Mouse (Mus musculus) kidney, adult 8-10 months (tissue): ENCODE measurements at regions not wholly inside any gene's neighbourhood (a gene's known extent, or its start where the extent isn't known, plus 50 kb on each side); places are given as distances from the start of the nearest gene placed in this dataset.

Experiments
- DNase-seq, 2 experiments: peaks; one replicate each; pipeline ENCODE4 v3.0.0; 2022

DNA sequence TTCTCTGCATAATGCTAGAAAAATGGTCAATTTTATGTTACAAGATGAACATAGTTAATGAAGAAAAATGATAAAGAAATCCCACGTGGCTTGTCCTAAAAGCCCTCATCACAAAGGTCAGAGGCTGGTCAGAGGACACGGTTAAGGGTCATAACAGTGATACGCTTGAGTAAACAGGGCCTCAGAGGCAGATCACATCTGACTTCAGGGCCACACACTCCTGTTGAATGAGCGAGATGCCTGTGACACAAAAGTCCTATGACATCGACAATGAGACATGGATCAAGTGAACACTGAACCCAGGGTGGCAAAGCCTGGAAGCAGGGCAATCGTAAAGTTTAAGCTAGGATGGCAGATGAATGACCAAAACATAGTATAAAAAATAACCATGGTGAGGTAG is 61.0 kb upstream of the Gm6993 start:
- peak in 1 of 2 experiments; percentile 21 for DNase-seq

DNA sequence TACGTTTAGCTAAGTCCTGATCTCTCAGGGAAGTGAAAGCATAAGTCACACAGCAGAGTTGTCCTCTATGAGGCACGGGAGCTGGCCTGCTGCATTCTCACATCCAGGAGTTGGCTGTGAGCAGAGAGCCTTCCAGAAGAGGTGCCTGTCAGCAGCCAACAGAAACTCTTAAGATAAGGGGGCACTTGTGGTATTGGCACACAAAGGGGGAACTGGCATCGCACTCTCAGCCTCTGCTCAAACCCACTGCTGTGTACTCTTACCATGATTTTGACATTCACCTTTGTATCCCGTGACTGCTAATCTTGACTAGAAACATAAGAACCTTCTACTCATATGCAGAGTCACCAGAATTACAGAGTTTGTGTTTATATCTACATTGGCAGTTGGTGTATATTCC is 56.9 kb upstream of the Gm6993 start:
- no peak for DNase-seq

DNA sequence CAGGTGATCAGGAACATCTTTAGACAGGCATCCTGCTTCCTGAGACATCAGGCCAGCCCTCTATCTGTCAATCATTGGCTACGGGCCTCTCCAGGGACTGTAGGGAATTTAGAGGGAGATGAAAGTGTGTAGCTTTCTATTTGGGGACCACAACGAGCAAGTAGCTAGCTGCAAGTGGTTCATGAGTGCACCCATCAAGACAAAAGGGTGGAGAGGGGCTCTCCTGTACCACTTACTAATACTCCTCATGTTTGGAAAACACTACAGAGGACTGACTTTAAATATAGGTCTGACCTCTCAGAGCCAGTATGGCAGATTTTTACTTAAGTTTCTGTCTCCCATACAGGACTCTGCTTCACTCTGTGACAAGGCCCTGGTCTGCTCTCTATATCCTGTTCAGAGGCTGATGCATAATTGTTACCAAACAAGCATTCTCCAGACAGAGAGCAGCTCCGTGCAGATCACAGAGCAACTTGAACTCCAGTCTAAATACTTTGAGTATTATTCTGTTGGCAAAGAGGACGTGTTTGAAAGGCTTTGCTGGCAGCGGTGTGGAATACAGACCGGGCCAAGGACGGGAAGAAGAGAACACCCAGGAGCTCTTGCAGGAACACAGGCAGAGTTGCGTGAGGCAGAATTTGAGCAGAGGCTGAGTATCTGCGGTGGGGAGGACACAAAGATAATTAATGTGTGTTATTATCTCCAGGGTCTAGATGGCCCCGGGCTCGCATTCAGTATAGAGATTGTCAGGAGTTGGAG is 56.2 kb upstream of the Gm6993 start:
- DNase-seq, result peak in 1 of 2 experiments; percentile 27

DNA sequence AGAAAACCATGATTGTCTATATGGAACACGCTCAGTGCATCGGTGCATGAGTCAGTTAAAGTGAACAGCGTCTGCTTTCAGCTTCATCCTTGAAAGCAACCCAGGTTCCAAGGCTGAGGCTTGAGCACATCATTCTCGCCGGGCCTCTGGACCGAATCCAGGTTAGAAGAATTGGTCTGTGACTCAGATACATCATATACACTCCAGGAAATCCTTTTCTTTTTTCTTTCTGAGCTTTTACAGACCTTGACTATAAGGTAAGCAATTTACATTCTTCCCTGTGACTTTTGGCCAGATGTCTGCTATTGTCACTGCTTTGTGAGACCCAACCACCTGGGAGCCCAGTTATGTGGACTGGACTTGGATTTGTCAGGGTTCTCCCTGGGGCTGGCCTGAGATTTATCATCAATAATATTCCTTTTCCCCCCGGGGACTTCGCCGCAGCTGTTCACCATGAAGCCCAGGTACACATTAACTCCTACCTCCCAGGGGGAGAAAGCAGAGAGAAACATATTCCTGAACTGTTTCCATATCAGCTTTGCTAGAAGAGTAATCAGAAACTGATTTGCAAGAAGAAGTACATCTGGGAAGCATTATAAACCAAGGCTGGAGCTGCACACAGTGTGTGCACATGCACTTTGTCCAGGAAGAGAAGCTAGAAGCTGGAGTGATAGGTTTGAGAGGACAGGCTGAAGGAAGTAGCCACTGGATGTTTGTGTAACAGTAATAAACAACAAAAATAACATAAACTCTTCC is 55.2 kb upstream of the Gm6993 start:
- no peak for DNase-seq

DNA sequence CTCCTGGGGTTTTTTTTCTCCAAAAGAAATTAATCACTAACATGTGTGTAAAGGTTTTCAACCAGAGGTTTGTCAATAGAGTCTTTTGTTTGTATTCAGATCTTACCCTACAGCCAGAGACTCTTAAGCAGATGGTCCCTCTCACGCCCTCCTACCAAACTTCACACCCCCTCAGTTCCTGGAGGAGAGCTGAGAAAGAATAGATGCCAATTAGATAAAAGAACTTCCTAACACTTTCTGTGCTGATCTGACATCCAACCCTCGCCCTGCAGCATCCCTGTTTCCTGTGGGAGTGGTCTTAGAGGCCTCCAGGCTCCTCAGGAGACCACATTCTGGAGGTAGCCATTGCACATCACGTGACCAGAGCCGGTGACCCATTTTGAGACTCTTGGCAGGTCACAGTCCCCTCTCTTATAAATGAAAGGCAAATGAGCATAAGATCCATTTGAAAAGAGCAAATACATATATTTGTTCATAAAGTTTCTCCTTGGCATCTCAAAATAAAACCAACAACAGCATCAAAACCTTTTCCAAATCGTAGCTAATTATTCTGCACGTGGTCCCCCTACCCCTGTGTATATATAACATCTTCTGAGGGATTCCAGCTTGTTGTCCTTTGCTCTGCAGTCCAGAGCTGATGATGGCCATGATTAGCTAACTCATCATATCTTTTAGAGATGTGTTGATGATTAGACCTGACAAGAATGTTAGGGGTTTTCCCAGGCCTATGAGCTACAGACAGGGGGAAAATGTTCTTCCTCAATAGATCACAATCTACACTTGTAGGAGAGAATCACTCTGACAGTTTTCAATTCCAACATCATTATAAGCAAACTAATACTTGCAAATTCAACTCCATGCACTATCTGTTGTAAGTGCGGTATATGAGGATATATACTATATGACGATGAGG is 54.4 kb upstream of the Gm6993 start:
- DNase-seq, result no peak

DNA sequence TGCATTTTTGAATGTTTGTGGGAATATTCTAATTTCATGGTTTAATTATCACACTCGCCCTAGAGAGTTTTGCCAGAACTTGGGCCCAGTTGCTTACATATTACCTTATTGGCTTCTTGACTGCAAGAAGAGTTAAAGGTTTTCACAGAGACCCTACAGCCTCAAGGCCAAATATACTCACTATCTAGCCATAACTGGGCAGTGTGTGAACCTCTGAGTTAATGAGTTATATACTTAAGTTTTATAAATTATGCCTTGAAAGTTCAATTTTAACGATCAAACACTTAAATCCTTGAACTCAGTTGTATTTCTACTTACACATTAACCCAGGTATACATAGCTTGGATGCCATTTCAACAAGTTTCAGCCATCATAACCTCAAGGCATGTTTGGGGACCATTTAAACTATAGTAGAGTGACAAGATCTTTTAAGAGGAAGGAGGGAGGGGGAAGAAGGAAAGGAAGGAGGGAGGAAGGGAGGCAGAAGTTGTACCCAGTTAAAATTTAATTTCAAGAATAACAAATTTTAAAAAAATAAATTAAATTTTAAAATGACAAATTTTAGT is 52.5 kb upstream of the Gm6993 start:
- DNase-seq, result peak in 1 of 2 experiments; percentile 54

DNA sequence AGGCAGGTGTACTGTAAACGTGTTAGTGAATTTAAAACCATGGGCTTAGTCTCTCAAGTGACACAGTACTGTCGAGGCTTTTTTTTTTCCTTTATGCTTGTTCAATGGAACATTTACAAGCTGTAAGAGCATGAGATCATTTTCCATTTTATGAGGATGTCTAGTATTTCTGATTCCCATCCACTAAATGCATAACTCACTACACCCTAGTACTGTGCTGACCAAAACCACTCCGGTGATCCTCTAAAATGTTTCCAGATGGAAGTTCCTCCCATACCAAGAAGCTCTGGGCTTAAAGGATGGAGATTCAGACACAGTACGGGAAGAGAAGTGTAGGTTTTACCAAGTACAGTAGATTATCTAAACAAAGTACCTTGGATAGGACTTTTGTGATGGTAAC is 50.3 kb upstream of the Gm6993 start:
- DNase-seq, result no peak
